Mouse (Mus musculus): ENCODE data around the gene Nfkbib. TPM values are rescaled to one million over a fixed set of nuclear protein-coding genes. Genes with fewer than 3 reads are reported as not detected.
A peak's percentile ranks its signal among the peaks of the same experiment; 100 is the strongest.

Nfkbib gene
- polyA plus RNA-seq, 1 experiment from 2014 or later = 33.1 TPM

GRCm38 (mm10) chr7:28766910-28767309 is 402 bp downstream of the Nfkbib start:
- no peaks in the 10 kb centered on the region for H3K4me1 ChIP-seq (replicated peaks; ENCODE audit: control insufficient read depth, insufficient read depth, low read length)
- H3K9me3 ChIP-seq (ENCODE audit: control insufficient read depth) = no peaks in the 10 kb centered on the region
- H3K4me3 ChIP-seq (ENCODE audit: low read depth, low read length) = peak overlapping the region; percentile 73
- no peak for ATAC-seq
- H3K27ac ChIP-seq (ENCODE audit: low read depth, low read length) = no peak overlapping the region
- H3K27me3 ChIP-seq (replicated peaks; ENCODE audit: control insufficient read depth, insufficient read depth, low read length) = no peaks in the 10 kb centered on the region
- H3K9ac ChIP-seq (ENCODE audit: low read depth, low read length) = peak overlapping the region; percentile 82
- H3K36me3 ChIP-seq (ENCODE audit: control insufficient read depth, insufficient read depth) = peaks cover 14% of the 10 kb centered on the region
- 4% methylated on average over 14 of the region's 14 CpGs for WGBS
- peak overlapping the region; percentile 70 for H3K4me2 ChIP-seq (replicated peaks; ENCODE audit: low read depth)
- TF ChIP-seq CTCF (IDR thresholded peaks at IDR 0.05; ENCODE audit: low read depth) = no peak

GRCm38 (mm10) chr7:28766173-28766879 is 986 bp downstream of the Nfkbib start, which contains the start of gene Sirt2:
Sirt2 (plus strand) TSS chr7:28766735.
- WGBS = 0% methylated on average over 45 of the region's 45 CpGs
- H3K9me3 ChIP-seq (ENCODE audit: control insufficient read depth) = no peaks in the 10 kb centered on the region
- H3K9ac ChIP-seq (ENCODE audit: low read depth, low read length) = peak within 1 kb of the TSS; percentile 82
- H3K4me1 ChIP-seq (replicated peaks; ENCODE audit: control insufficient read depth, insufficient read depth, low read length) = no peaks in the 10 kb centered on the region
- peak; percentile 19; the same call in 1 of the 2 replicates for TF ChIP-seq CTCF (IDR thresholded peaks at IDR 0.05; ENCODE audit: low read depth)
- H3K4me2 ChIP-seq (replicated peaks; ENCODE audit: low read depth) = peak within 1 kb of the TSS; percentile 70
- ATAC-seq = peak; percentile 97
- H3K27ac ChIP-seq (ENCODE audit: low read depth, low read length) = no peak within 1 kb of the TSS
- H3K36me3 ChIP-seq (ENCODE audit: control insufficient read depth, insufficient read depth) = peaks cover 20% of the 10 kb centered on the region
- H3K27me3 ChIP-seq (replicated peaks; ENCODE audit: control insufficient read depth, insufficient read depth, low read length) = no peaks in the 10 kb centered on the region
- peak within 1 kb of the TSS; percentile 73 for H3K4me3 ChIP-seq (ENCODE audit: low read depth, low read length)

GRCm38 (mm10) chr7:28765211-28765610 is 2.1 kb downstream of the Nfkbib start:
- H3K4me1 ChIP-seq (replicated peaks; ENCODE audit: control insufficient read depth, insufficient read depth, low read length) = no peaks in the 10 kb centered on the region
- H3K9me3 ChIP-seq (ENCODE audit: control insufficient read depth) = no peaks in the 10 kb centered on the region
- H3K9ac ChIP-seq (ENCODE audit: low read depth, low read length) = 0 out of 2 replicates have a peak overlapping the region, but pooled peaks have one; percentile 65
- no peak for ATAC-seq
- peak overlapping the region; percentile 70 for H3K4me2 ChIP-seq (replicated peaks; ENCODE audit: low read depth)
- H3K4me3 ChIP-seq (ENCODE audit: low read depth, low read length) = no peak overlapping the region
- TF ChIP-seq CTCF (IDR thresholded peaks at IDR 0.05; ENCODE audit: low read depth) = no peak
- peaks cover 31% of the 10 kb centered on the region for H3K36me3 ChIP-seq (ENCODE audit: control insufficient read depth, insufficient read depth)
- WGBS = 78% methylated on average over 6 of the region's 6 CpGs
- no peaks in the 10 kb centered on the region for H3K27me3 ChIP-seq (replicated peaks; ENCODE audit: control insufficient read depth, insufficient read depth, low read length)
- H3K27ac ChIP-seq (ENCODE audit: low read depth, low read length) = no peak overlapping the region

- no peak for TF ChIP-seq CTCF (IDR thresholded peaks at IDR 0.05; ENCODE audit: low read depth)
- H3K4me3 ChIP-seq (ENCODE audit: low read depth, low read length) = no peak overlapping the region
- H3K27ac ChIP-seq (ENCODE audit: low read depth, low read length) = no peak overlapping the region
- no peak for ATAC-seq
- peaks cover 52% of the 10 kb centered on the region for H3K36me3 ChIP-seq (ENCODE audit: control insufficient read depth, insufficient read depth)
- no peaks in the 10 kb centered on the region for H3K4me1 ChIP-seq (replicated peaks; ENCODE audit: control insufficient read depth, insufficient read depth, low read length)
- 91% methylated on average over 9 of the region's 9 CpGs for WGBS
- no peak overlapping the region for H3K4me2 ChIP-seq (replicated peaks; ENCODE audit: low read depth)
- H3K9me3 ChIP-seq (ENCODE audit: control insufficient read depth) = no peaks in the 10 kb centered on the region
- H3K27me3 ChIP-seq (replicated peaks; ENCODE audit: control insufficient read depth, insufficient read depth, low read length) = no peaks in the 10 kb centered on the region
- H3K9ac ChIP-seq (ENCODE audit: low read depth, low read length) = no peak overlapping the region
These were observed 5.4 kb downstream of the Nfkbib start for GRCm38 (mm10) chr7:28761907-28762306.

DNA sequence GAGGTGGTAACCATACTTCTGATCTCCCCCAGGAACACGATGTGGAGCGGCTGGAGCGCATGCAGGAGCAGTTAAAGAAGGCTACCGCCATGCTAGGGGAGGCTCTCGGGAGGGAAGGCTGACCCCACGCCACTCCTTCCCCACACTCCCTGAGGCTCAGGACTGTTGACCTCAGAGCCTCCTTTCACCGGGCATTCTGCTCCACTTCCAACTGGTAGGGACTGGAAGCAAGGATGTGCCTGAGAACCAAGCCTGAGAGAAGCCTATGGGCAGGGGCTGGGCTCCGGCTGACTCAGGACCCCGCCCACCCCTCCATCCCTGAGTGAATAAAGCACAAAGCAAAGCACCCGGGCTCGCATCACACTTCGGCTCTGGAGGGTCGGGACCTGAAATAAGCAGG is 8.7 kb downstream of the Nfkbib start:
- no peak for ATAC-seq
- WGBS = 82% methylated on average over 13 of the region's 13 CpGs

DNA sequence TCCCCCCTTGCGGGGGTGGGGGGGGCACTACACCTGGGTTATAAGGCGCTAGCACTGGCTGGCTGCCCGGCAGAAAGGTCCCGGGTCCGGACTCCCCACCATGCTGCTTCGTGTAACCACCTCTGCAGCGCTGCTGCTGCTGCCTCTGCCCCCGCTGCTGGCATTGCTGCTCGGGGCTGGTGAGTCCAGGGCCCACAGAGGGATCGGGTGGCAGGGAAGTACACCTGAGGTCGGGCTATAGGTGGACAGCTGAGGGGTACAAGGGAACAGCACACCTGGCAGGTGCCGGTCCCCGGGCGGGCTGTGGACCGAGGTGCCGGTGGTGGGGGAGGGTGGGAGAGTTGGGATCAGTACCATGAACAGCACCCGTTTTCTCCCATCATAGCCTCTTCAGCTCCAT is 11.2 kb downstream of the Nfkbib start, which contains the start of gene Ccer2:
TSS of gene Ccer2 (plus strand) at position 96 of the 400 bp plus-strand sequence.
- Histone ChIP-seq H3K4me2 (replicated peaks; ENCODE audit: low read depth) (no peak within 1 kb of the TSS), H3K27me3 (replicated peaks; ENCODE audit: control insufficient read depth, insufficient read depth, low read length) (peaks cover 10% of the 10 kb centered on the region; the same call in 1 of the 2 replicates), H3K27ac (ENCODE audit: low read depth, low read length) (no peak within 1 kb of the TSS), H3K9ac (ENCODE audit: low read depth, low read length) (no peak within 1 kb of the TSS), H3K4me1 (replicated peaks; ENCODE audit: control insufficient read depth, insufficient read depth, low read length) (no peaks in the 10 kb centered on the region), H3K36me3 (ENCODE audit: control insufficient read depth, insufficient read depth) (peaks cover 42% of the 10 kb centered on the region), H3K4me3 (ENCODE audit: low read depth, low read length) (no peak within 1 kb of the TSS), H3K9me3 (ENCODE audit: control insufficient read depth) (no peaks in the 10 kb centered on the region)
- ATAC-seq = no peak
- WGBS = 4% methylated on average over 17 of the region's 17 CpGs
- TF ChIP-seq CTCF (IDR thresholded peaks at IDR 0.05; ENCODE audit: low read depth) = no peak

More for the DNA sequence above, 8.7 kb downstream of the Nfkbib start:
- H3K4me2 ChIP-seq (replicated peaks; ENCODE audit: low read depth) = no peak overlapping the region
- no peak overlapping the region for H3K27ac ChIP-seq (ENCODE audit: low read depth, low read length)
- TF ChIP-seq CTCF (IDR thresholded peaks at IDR 0.05; ENCODE audit: low read depth) = no peak
- no peak overlapping the region for H3K9ac ChIP-seq (ENCODE audit: low read depth, low read length)
- peaks cover 10% of the 10 kb centered on the region; the same call in 1 of the 2 replicates for H3K27me3 ChIP-seq (replicated peaks; ENCODE audit: control insufficient read depth, insufficient read depth, low read length)
- no peaks in the 10 kb centered on the region for H3K4me1 ChIP-seq (replicated peaks; ENCODE audit: control insufficient read depth, insufficient read depth, low read length)
- H3K9me3 ChIP-seq (ENCODE audit: control insufficient read depth) = no peaks in the 10 kb centered on the region
- no peak overlapping the region for H3K4me3 ChIP-seq (ENCODE audit: low read depth, low read length)
- peaks cover 57% of the 10 kb centered on the region for H3K36me3 ChIP-seq (ENCODE audit: control insufficient read depth, insufficient read depth)
